Mouse (Mus musculus): ENCODE results near the gene Atp5d. TPM values are rescaled to one million over a fixed set of nuclear protein-coding genes. Genes with fewer than 3 reads are reported as not detected.
A peak's percentile ranks its signal among the peaks of the same experiment; 100 is the strongest.

The Atp5d gene
- total and polyA plus RNA-seq, 3 experiments: 1,015 to 1,938 (median 1,150) TPM

- peak overlapping the region; percentile 95 for H3K27ac ChIP-seq
- no peak for DNase-seq
- intact Hi-C loops (cut with DNase I): loop anchor here (5.0 kb wide), 1 partner anchor 215 kb away; the partner anchor contains the start of gene Arid3a
- TF ChIP-seq CTCF (IDR thresholded peaks at IDR 0.05): no peak
- TF ChIP-seq POLR2A (IDR thresholded peaks at IDR 0.05; ENCODE audit: insufficient read depth, low read depth, low read length): no peak; the same call in 1 of the 2 replicates
- TF ChIP-seq EP300 (IDR thresholded peaks at IDR 0.05; ENCODE audit: insufficient read depth, low read depth, low read length): no peak
- H3K79me2 ChIP-seq (replicated peaks; ENCODE audit: control insufficient read depth, insufficient read depth, low read length): peaks cover 4% of the 10 kb centered on the region
- peaks cover 19% of the 10 kb centered on the region for H3K4me1 ChIP-seq (ENCODE audit: control insufficient read depth, insufficient read depth, low read length)
- no peaks in the 10 kb centered on the region; the same call in 1 of the 2 replicates for H3K27me3 ChIP-seq (ENCODE audit: control insufficient read depth, insufficient read depth, low read length)
- 0% methylated on average over 15 of the region's 15 CpGs for WGBS
- peak overlapping the region; percentile 84 for H3K4me3 ChIP-seq
- no peaks in the 10 kb centered on the region for H3K36me3 ChIP-seq (ENCODE audit: control insufficient read depth, insufficient read depth, low read length)
- H3K9ac ChIP-seq (ENCODE audit: low read depth, low read length): peak overlapping the region; percentile 99
Observed at GRCm38 (mm10) chr10:80142530-80142925, 4.1 kb downstream of the Atp5d start.

GRCm38 (mm10) chr10:80143664-80144063 lies 5.2 kb downstream of the Atp5d start:
- Histone ChIP-seq H3K4me1 (ENCODE audit: control insufficient read depth, insufficient read depth, low read length) (peaks cover 18% of the 10 kb centered on the region), H3K79me2 (replicated peaks; ENCODE audit: control insufficient read depth, insufficient read depth, low read length) (peaks cover 4% of the 10 kb centered on the region), H3K36me3 (ENCODE audit: control insufficient read depth, insufficient read depth, low read length) (no peaks in the 10 kb centered on the region), H3K4me3 (peak overlapping the region; percentile 2; the same call in 1 of the 2 replicates), H3K9ac (ENCODE audit: low read depth, low read length) (no peak overlapping the region), H3K27ac (no peak overlapping the region), H3K27me3 (ENCODE audit: control insufficient read depth, insufficient read depth, low read length) (no peaks in the 10 kb centered on the region; the same call in 1 of the 2 replicates)
- no peak for DNase-seq
- intact Hi-C loops (cut with DNase I): loop anchor here (5.0 kb wide), 1 partner anchor 216 kb away; the partner anchor contains the start of gene Arid3a
- WGBS: 66% methylated on average over 7 of the region's 7 CpGs
- TF ChIP-seq POLR2A (IDR thresholded peaks at IDR 0.05; ENCODE audit: insufficient read depth, low read depth, low read length) (0 out of 2 replicates have a peak, but pooled peaks have one; percentile 16), EP300 (IDR thresholded peaks at IDR 0.05; ENCODE audit: insufficient read depth, low read depth, low read length) (no peak), CTCF (IDR thresholded peaks at IDR 0.05) (no peak)

- no peak overlapping the region for H3K27ac ChIP-seq
- no peak for TF ChIP-seq POLR2A (IDR thresholded peaks at IDR 0.05; ENCODE audit: insufficient read depth, low read depth, low read length)
- TF ChIP-seq CTCF (IDR thresholded peaks at IDR 0.05): no peak
- no peak for TF ChIP-seq EP300 (IDR thresholded peaks at IDR 0.05; ENCODE audit: insufficient read depth, low read depth, low read length)
- H3K4me1 ChIP-seq (ENCODE audit: control insufficient read depth, insufficient read depth, low read length): peaks cover 18% of the 10 kb centered on the region
- H3K4me3 ChIP-seq: no peak overlapping the region
- no peak overlapping the region for H3K9ac ChIP-seq (ENCODE audit: low read depth, low read length)
- intact Hi-C loops (cut with DNase I): loop anchor here (5.0 kb wide), 1 partner anchor 217 kb away; the partner anchor contains the start of gene Arid3a
- WGBS: 73% methylated on average over 12 of the region's 12 CpGs
- H3K27me3 ChIP-seq (ENCODE audit: control insufficient read depth, insufficient read depth, low read length): no peaks in the 10 kb centered on the region; the same call in 1 of the 2 replicates
- H3K36me3 ChIP-seq (ENCODE audit: control insufficient read depth, insufficient read depth, low read length): no peaks in the 10 kb centered on the region
- H3K79me2 ChIP-seq (replicated peaks; ENCODE audit: control insufficient read depth, insufficient read depth, low read length): peaks cover 4% of the 10 kb centered on the region
- DNase-seq: no peak
Observed at GRCm38 (mm10) chr10:80144159-80144558, 5.7 kb downstream of the Atp5d start.

GRCm38 (mm10) chr10:80144864-80145838 lies 6.7 kb downstream of the Atp5d start:
- peak overlapping the region; percentile 93 for H3K27ac ChIP-seq
- no peaks in the 10 kb centered on the region for H3K27me3 ChIP-seq (ENCODE audit: control insufficient read depth, insufficient read depth, low read length)
- peaks cover 4% of the 10 kb centered on the region for H3K79me2 ChIP-seq (replicated peaks; ENCODE audit: control insufficient read depth, insufficient read depth, low read length)
- 65% methylated on average over 20 of the region's 20 CpGs for WGBS
- TF ChIP-seq CTCF (IDR thresholded peaks at IDR 0.05): peak; percentile 96
- TF ChIP-seq EP300 (IDR thresholded peaks at IDR 0.05; ENCODE audit: insufficient read depth, low read depth, low read length): peak; percentile 94
- 0 out of 2 replicates have a peak, but pooled peaks have one; percentile 5 for TF ChIP-seq POLR2A (IDR thresholded peaks at IDR 0.05; ENCODE audit: insufficient read depth, low read depth, low read length)
- 0 out of 2 replicates have a peak overlapping the region, but pooled peaks have one; percentile 15 for H3K9ac ChIP-seq (ENCODE audit: low read depth, low read length)
- H3K4me1 ChIP-seq (ENCODE audit: control insufficient read depth, insufficient read depth, low read length): peaks cover 18% of the 10 kb centered on the region
- intact Hi-C loops (cut with DNase I): loop anchor here (1.0 to 5.0 kb wide), 2 partner anchors 20 to 218 kb away; partner anchors contain the start of genes Arid3a and Cirbp
- DNase-seq: peak; percentile 83 to 86
- H3K4me3 ChIP-seq: no peak overlapping the region
- H3K36me3 ChIP-seq (ENCODE audit: control insufficient read depth, insufficient read depth, low read length): no peaks in the 10 kb centered on the region

- H3K9ac ChIP-seq (ENCODE audit: low read depth, low read length): no peak overlapping the region
- H3K27me3 ChIP-seq (ENCODE audit: control insufficient read depth, insufficient read depth, low read length): no peaks in the 10 kb centered on the region
- H3K79me2 ChIP-seq (replicated peaks; ENCODE audit: control insufficient read depth, insufficient read depth, low read length): peaks cover 4% of the 10 kb centered on the region
- no peaks in the 10 kb centered on the region for H3K36me3 ChIP-seq (ENCODE audit: control insufficient read depth, insufficient read depth, low read length)
- peak; percentile 73 to 77 for DNase-seq
- intact Hi-C loops (cut with DNase I): loop anchor here (1.0 to 2.0 kb wide), 2 partner anchors 19 to 79 kb away; partner anchors contain the start of gene Cirbp
- 63% methylated on average over 6 of the region's 6 CpGs for WGBS
- H3K4me3 ChIP-seq: no peak overlapping the region
- peaks cover 18% of the 10 kb centered on the region for H3K4me1 ChIP-seq (ENCODE audit: control insufficient read depth, insufficient read depth, low read length)
- TF ChIP-seq EP300 (IDR thresholded peaks at IDR 0.05; ENCODE audit: insufficient read depth, low read depth, low read length) (no peak), CTCF (IDR thresholded peaks at IDR 0.05) (no peak), POLR2A (IDR thresholded peaks at IDR 0.05; ENCODE audit: insufficient read depth, low read depth, low read length) (no peak)
- peak overlapping the region; percentile 93 for H3K27ac ChIP-seq
Observed at GRCm38 (mm10) chr10:80145896-80146295, 7.5 kb downstream of the Atp5d start.
